Mouse (Mus musculus) adrenal gland, adult 2 months (tissue): Measurements from ENCODE around the gene Ifit3. TPM values are rescaled to one million over a fixed set of nuclear protein-coding genes. Genes with fewer than 3 reads are reported as not detected.
"Not testable (repeated sequence)": the region's sequence is repeated elsewhere in the genome, so short reads cannot be mapped to it uniquely, and the experiment has no call there.

Source experiments
- DNase-seq: peaks from one replicate; pipeline ENCODE4 v3.0.0; 2021
- long read RNA-seq: library from polyadenylated mRNA; stranded (forward); transcript quantifications from one replicate; pipeline ENCODE4 v2.0.0, GENCODE M21; 2021
- polyA plus RNA-seq: library from polyadenylated mRNA; depleted of rRNA; stranded (reverse); fragments of >200 nt; gene quantifications from 2 replicates; pipeline ENCODE4 v1.2.3, GENCODE M21; 2012; rRNA removed
- total RNA-seq, 2 experiments: library from RNA; stranded (reverse); gene quantifications; 2 replicates each; pipeline ENCODE4 v1.2.3; 2021

The Ifit3 gene
- 1 to 10 TPM; 5.6 to 9.5 TPM for total RNA-seq
- 0.71 and 0.89 TPM in 2 replicates for polyA plus RNA-seq
- long read RNA-seq, transcript Ifit3-201 (2 exons, 1,745 nt) = major isoform, 7 of 9 reads
- long read RNA-seq, partial matches to known transcripts = 0 of 9 reads
- long read RNA-seq, other reads (novel, unspliced or antisense) = 2 of 9 reads

GRCm38 (mm10) chr19:34583126-34583766 lies at the start of gene Ifit3:
TSS of gene Ifit3 (plus strand) at chr19:34583531.
- DNase-seq = peak; percentile 44

GRCm38 (mm10) chr19:34539422-34539821 lies 43.9 kb upstream of the Ifit3 start:
- no peak for DNase-seq

DNA sequence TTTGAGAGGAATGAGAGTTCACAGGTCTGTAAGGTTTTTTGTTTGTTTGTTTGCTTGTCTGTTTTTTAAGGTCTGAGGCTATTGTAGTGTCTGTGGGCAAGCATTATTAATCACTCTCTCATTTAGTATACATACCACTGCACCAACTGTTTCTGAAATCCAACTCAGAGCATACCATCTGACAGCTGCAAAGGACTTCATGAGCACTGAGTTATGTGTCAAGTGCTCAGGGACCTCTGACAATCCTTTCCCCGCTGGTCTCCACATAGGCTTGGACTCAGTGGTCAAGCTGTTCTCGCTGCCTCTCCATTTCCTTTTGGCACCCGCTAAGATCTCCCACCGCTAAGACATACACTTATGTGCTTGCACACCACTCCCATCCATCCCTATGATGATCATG lies 37.1 kb upstream of the Ifit3 start:
- DNase-seq = no peak

DNA sequence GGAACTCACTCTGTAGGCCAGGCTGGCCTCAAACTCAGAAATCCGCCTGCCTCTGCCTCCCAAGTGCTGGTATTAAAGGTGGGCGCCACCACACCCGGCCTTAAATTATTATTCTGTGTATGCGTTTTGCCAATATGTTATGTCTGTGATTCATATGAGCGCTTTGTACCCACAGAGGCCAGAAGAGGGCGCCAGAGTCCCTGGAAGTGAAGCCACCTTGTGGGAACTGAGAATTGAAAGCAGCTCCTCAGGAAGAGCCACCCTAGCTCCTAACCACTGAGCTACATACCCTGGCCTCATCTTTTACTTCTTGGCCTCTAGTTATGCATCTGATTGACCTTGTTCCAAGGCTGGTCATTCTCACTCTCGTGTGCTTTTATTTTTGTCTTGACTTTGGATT lies 35.4 kb upstream of the Ifit3 start:
- peak; percentile 74 for DNase-seq

GRCm38 (mm10) chr19:34550205-34550533 lies 33.2 kb upstream of the Ifit3 start:
- no peak for DNase-seq

DNA sequence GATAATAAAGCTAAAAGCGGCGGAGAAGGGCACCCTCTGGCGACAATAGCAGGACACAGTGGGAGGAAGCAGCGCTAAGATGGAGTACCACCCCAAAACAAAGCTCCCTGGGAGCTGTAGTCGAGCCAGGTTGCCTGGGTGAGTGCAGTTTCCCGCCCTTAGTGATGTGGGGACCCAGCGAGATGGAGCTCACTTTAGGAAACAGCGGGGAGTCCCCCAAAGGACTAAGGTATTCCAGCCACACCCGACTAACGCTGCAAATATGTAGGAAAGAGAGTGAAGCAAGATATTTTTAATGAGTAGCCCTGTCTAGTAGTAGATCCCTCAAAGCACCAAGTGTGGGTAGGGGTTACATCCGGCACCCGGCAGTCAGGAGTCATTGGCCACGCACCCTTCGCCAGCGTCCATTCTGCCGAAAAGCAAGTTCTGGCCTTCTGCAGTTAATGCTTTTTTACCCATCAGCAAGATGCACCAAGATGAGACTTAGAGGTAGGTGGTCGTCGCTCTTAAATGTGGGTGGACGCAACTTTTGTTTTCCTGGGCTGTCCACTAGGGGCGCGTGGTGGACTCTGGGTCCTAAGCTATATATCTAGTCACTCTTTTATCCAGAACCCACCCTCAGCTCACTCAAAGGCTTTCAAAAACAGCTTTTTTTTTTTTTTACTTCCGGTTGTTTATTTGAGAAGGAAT lies 32.7 kb upstream of the Ifit3 start, which contains the start of gene Ifit2:
Gene Ifit2, plus strand, starts transcription at position 161 of the 690 bp plus-strand sequence.
- peak; percentile 76 for DNase-seq

- no peak for DNase-seq
Measured at GRCm38 (mm10) chr19:34551981-34552380, 31.4 kb upstream of the Ifit3 start.

- no peak for DNase-seq
Measured at GRCm38 (mm10) chr19:34553021-34553420, 30.3 kb upstream of the Ifit3 start.

DNA sequence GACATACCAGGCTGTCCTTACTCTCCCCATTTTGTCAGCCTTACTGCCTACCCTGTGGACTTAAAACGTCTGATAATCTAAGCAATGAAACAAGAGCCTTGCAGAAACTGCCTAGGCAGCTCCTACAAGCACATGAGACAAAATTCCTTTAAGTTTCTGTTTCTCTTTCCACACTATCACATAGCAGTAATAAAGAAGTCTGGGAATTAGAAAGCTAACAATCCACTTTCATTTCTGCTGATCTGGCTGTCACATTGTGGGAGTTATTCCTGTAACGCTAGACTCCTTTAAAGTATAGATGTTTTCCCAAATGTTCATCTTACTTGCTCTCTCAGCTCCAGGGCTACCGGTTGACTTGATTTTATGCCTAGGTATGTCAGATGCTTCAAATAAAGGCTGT lies 29.8 kb upstream of the Ifit3 start:
- DNase-seq = no peak

DNA sequence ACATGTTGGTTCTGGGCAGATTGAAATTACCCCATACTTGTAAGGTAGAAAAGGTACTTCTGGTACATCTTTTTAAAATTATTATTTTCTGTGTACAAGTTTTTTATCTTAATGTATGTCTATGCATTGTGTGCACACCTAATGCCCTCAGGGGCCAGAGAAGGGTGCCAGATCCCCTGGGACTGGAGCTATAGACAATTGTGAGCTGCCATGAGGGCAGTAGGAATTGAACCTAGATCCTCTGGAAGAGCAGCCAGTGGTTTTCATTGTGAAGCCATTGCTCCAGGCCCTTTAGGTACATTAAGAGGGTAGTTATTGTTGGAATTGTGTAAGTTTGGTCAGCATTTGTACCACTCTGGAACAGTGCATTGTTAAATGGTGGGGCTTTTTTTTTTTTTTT lies 29.3 kb upstream of the Ifit3 start:
- DNase-seq = no peak

- DNase-seq = no peak
Measured at GRCm38 (mm10) chr19:34556621-34557020, 26.7 kb upstream of the Ifit3 start.

GRCm38 (mm10) chr19:34562556-34562955 lies 20.8 kb upstream of the Ifit3 start:
- DNase-seq = no peak

DNA sequence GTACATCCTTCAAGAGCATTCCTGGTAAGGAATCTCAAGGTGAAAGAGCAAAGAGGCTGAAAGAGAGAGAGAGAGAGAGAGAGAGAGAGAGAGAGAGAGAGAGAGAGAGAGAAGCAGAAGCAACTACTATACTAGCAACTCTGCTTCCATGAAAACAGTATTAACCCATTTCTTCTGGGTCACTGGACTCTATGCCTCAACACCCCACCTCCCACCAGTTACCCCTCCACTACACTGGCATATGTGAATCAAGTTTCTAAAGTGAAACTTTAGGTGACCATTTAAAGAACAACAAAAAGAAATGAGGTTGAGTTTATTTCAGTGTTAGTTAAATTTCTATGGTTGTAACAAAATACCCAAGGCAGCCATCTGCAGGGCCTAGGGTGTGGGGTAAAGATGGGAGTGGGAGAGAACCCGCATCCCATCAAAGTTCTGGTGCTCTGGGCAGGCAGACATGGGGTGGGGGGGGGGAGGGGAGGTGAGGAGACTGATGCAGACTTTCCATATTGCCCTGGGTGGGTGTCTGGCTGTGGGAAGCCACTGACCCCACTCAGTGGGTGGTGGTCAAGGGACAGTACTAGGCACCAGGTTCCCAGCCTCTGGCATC lies 17.1 kb upstream of the Ifit3 start:
- DNase-seq = no peak

GRCm38 (mm10) chr19:34568988-34569895 lies 14.1 kb upstream of the Ifit3 start:
- no peak for DNase-seq

DNA sequence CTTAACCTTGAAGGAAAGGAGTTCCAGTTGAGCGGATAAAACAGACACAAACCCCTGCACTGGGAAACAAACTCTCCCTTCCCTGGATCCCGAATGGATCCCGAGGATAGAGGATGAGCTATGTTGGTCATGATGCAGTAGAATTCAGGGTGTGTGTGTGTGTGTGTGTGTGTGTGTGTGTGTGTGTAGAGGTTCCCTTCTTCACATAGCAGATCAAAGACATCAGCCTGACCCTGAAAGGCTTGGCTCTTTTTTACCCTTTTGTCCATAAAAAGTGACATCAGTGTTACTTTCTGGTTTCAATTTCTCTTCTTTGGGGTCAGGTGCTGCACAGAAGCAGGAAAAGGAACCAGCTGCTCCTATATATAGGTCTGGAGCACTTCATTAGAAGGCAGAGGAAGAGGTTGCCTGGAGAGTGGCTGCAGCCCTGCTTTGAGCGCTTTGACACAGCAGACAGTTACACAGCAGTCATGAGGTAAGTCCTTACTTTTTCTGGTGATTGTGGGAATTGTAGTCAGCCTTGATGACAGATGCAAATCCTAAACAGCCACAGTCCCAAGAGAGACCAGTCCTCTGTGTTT lies 13.3 kb upstream of the Ifit3 start:
- DNase-seq = peak; percentile 17

GRCm38 (mm10) chr19:34571080-34571479 lies 12.3 kb upstream of the Ifit3 start:
- no peak for DNase-seq

GRCm38 (mm10) chr19:34573650-34574049 lies 9.7 kb upstream of the Ifit3 start:
- DNase-seq = no peak

GRCm38 (mm10) chr19:34577121-34577520 lies 6.2 kb upstream of the Ifit3 start:
- DNase-seq = no peak

DNA sequence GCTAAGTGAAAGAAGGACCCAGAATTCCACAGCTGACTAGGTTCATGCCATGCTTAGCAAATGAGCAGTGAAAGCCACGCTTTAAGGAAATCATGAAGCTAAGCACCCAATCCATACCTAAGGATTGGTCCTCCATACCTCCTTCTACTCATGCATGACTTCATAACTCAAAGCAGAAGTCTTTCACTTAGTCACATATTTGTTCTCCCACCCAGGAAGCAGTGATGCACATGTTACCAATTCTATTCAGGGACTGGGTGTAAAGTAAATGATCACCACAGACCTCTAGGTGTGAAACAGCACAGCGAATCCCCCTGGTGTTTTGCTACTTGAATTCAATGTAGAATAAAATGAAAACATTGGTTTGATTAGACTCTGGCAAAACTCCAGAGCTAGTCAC lies 635 bp upstream of the Ifit3 start:
- DNase-seq = not testable (repeated sequence)

DNA sequence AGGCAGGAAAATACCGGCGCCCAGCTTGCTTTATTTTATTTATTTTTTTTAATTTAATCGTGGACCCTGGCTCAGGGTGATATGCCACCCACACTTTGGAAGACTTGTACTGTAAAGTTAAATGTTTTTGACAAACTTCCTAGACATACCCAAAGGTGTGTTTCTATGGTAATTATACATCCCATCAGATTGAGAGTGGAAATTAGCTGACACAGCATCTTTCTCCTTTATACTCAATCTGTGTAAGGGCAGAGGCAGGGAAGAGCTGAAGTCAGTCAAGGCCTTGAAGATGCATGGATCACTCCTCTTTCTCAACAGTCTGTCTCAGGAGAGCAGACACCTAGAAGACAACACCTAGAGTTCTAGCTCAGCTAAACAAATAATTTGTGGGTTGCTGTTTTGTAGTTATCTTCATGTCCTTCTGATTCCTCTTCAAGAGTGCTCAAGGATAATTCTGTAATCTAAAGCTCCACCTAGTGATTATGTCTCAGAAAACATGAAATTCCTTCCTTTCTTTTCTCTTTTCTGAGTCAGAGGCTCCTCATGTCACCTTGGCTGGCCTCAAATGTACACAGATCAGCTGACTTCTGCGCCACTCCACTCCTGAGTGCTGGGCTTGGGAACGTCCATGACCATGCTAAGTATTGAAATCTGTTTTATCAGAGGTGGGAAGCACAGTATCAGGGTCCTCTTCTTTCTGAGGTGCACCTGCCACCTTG lies 2.6 kb downstream of the Ifit3 start:
- DNase-seq = not testable (repeated sequence)
